Mouse (Mus musculus) neutrophil, adult 59 days (primary cell): ENCODE data around the gene Efcab11. TPM values are rescaled to one million over a fixed set of nuclear protein-coding genes. Genes with fewer than 3 reads are reported as not detected.

Experiments used
- total RNA-seq, 2 experiments: library from RNA; stranded (reverse); gene quantifications; 1 replicate in 1 of 2; 2 replicates in 1 of 2; pipeline ENCODE4 v1.2.4; 2023

The Efcab11 gene
- 1 to 10 TPM; 4.9 to 5.9 TPM for total RNA-seq

GRCm38 (mm10) chr12:99884269-99885261 lies at the start of gene Efcab11, which contains the start of gene Tdp1:
Gene Efcab11 (minus strand): TSS chr12:99884439.
Gene Tdp1 (plus strand): TSS chr12:99884517.

Other genes starting within 250 kb of the Efcab11 start
- gene Tdp1, start 78 bp upstream of the Efcab11 start, total RNA-seq = 10 to 100 TPM; 22.6 to 22.7 TPM
- gene Kcnk13, start 80.1 kb upstream of the Efcab11 start, total RNA-seq = under 1 TPM; 0.16 to 0.86 TPM
- 10 to 100 TPM; 63.4 to 79.2 TPM for gene Psmc1, start 225.7 kb upstream of the Efcab11 start, total RNA-seq